Mouse (Mus musculus): ENCODE results near the gene Coq3.
A peak's percentile ranks its signal among the peaks of the same experiment; 100 is the strongest.

Gene Coq3

DNA sequence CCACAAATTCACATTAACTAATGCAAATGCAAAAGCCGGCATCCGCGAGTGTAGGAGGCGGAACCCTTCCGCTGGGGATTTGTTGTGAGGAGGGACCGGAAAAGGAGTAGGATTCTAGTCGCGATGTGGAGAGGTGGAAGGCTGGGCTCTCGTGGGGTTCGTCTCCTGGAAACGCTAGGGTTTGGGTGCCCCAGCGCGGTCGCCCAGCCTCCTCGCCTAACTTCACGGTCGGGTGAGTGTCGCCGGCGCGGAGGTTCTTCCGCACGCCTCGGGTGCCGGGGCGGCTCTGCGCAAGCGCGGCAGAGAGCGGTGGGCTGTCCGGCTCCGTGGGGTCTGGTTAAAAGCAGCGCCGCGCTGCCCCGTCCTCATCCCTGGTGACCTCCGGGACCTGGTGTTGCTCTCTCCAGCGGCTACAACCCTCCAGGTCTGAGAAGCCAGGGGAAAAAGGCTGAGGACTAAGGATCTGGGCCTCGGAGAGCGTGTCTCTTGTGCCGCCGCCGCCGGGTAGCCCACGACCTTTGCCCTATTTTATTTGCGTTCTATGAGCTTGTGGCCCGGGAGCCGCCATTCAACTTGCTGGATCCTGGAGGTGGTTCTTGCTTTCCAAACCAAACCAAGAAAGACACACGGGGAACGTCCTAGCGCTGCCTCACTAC, at the start of gene Coq3:
Gene Coq3 (plus strand): TSS at position 109 of the 656 bp plus-strand sequence.
- Histone ChIP-seq H3K36me3 (ENCODE audit: insufficient read depth, low read length) (peaks cover 15% of the 10 kb centered on the region), H3K4me1 (replicated peaks; ENCODE audit: low read depth, low read length) (peaks cover 13% of the 10 kb centered on the region), H3K9me3 (ENCODE audit: low read length) (no peaks in the 10 kb centered on the region), H3K27me3 (ENCODE audit: insufficient read depth, low read length) (no peaks in the 10 kb centered on the region), H3K4me3 (replicated peaks; ENCODE audit: low read length) (peak within 1 kb of the TSS; percentile 87)
- TF ChIP-seq POU5F1 (IDR thresholded peaks at IDR 0.05; ENCODE audit: borderline replicate concordance, low read length) (no peak), CTCF (conservative IDR thresholded peaks at IDR 0.05; ENCODE audit: low read length) (no peak), NANOG (IDR thresholded peaks at IDR 0.05; ENCODE audit: borderline replicate concordance, low read length) (no peak)

DNA sequence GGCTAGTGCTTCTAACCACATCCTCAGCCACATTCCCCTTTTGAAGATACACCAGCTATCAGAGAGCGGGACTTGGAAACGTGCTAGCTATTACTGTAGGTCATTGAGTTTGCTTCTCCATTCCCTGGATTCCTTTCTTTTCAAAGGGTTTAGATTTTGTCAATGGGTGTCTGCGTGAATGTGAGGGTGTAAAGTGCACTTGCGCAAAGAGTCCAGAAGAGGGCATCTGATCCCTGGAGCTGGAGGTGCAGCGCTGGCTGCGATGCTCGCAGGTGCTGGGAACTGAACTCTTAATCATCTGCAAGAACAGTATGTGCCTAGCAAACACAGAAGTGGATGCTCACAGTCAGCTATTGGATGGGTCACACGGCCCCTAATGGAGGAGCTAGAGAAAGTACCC, 46.6 kb upstream of the Coq3 start:
- H3K4me1 ChIP-seq (replicated peaks; ENCODE audit: low read depth, low read length), result no peaks in the 10 kb centered on the region; the same call in 1 of the 2 replicates
- H3K36me3 ChIP-seq (ENCODE audit: insufficient read depth, low read length), result peaks cover 30% of the 10 kb centered on the region
- no peaks in the 10 kb centered on the region for H3K9me3 ChIP-seq (ENCODE audit: low read length)
- H3K27me3 ChIP-seq (ENCODE audit: insufficient read depth, low read length), result no peaks in the 10 kb centered on the region
- no peak for TF ChIP-seq NANOG (IDR thresholded peaks at IDR 0.05; ENCODE audit: borderline replicate concordance, low read length)
- TF ChIP-seq CTCF (conservative IDR thresholded peaks at IDR 0.05; ENCODE audit: low read length), result peak; percentile 63
- no peak for TF ChIP-seq POU5F1 (IDR thresholded peaks at IDR 0.05; ENCODE audit: borderline replicate concordance, low read length)
- no peak overlapping the region for H3K4me3 ChIP-seq (replicated peaks; ENCODE audit: low read length)

DNA sequence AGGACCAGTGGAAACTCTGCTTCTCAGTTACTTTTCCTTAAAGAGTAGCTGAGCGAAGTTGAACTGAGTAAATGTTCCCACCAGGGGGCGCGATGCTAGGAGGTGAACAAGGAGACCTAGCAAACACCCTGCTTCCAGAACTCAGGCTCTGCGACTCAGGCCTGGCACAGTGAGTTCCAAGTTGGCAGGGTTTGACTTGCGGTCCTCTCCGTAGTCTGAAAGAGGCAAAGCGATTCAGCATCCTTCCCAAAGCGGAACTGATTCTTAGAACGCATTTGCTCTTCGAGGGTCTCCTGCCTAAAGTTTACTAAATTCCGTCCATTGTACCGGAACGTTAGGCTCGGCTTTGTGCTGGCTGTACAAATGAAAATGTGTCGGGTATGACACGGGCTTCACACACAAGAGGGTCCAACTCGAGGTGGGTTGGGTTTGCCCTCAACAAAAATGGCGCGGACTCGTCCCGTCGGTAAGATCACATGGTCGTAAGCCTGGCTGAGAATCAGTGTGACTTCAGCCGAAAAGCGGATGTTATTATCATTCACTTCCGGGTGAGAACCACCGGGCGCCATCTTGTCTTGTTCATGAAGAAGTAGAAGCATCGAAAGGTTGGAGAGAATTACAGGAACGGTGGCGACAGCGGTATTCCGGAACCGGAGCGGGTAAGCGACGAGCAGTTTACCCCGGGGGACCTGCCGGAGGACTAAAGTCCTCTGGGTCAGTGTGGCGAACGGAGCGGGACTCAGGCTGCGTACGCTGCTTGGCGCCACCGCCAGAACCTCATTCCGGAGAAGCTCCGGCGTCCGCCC, 31.8 kb upstream of the Coq3 start, which contains the start of gene Pnisr:
Gene Pnisr (plus strand): TSS at position 103 of the 806 bp plus-strand sequence.
- TF ChIP-seq CTCF (conservative IDR thresholded peaks at IDR 0.05; ENCODE audit: low read length) (peak; percentile 77), POU5F1 (IDR thresholded peaks at IDR 0.05; ENCODE audit: borderline replicate concordance, low read length) (no peak)
- H3K36me3 ChIP-seq (ENCODE audit: insufficient read depth, low read length), result 0 out of 2 replicates have a peak, but pooled peaks cover 6% of the 10 kb centered on the region
- H3K9me3 ChIP-seq (ENCODE audit: low read length), result no peaks in the 10 kb centered on the region
- peaks cover 45% of the 10 kb centered on the region for H3K4me1 ChIP-seq (replicated peaks; ENCODE audit: low read depth, low read length)
- H3K4me3 ChIP-seq (replicated peaks; ENCODE audit: low read length), result peak within 1 kb of the TSS; percentile 100
- H3K27me3 ChIP-seq (ENCODE audit: insufficient read depth, low read length), result no peaks in the 10 kb centered on the region

- Histone ChIP-seq H3K4me1 (replicated peaks; ENCODE audit: low read depth, low read length) (peaks cover 51% of the 10 kb centered on the region), H3K36me3 (ENCODE audit: insufficient read depth, low read length) (peaks cover 10% of the 10 kb centered on the region), H3K4me3 (replicated peaks; ENCODE audit: low read length) (peak overlapping the region; percentile 100), H3K27me3 (ENCODE audit: insufficient read depth, low read length) (no peaks in the 10 kb centered on the region), H3K9me3 (ENCODE audit: low read length) (no peaks in the 10 kb centered on the region)
- no peak for TF ChIP-seq CTCF (conservative IDR thresholded peaks at IDR 0.05; ENCODE audit: low read length)
- no peak for TF ChIP-seq POU5F1 (IDR thresholded peaks at IDR 0.05; ENCODE audit: borderline replicate concordance, low read length)
- no peak for TF ChIP-seq NANOG (IDR thresholded peaks at IDR 0.05; ENCODE audit: borderline replicate concordance, low read length)
Observed at GRCm38 (mm10) chr4:21848287-21848630, 31.2 kb upstream of the Coq3 start.

GRCm38 (mm10) chr4:21857481-21857880, 22.0 kb upstream of the Coq3 start:
- H3K36me3 ChIP-seq (ENCODE audit: insufficient read depth, low read length), result peaks cover 88% of the 10 kb centered on the region
- no peak overlapping the region for H3K4me3 ChIP-seq (replicated peaks; ENCODE audit: low read length)
- H3K9me3 ChIP-seq (ENCODE audit: low read length), result no peaks in the 10 kb centered on the region
- TF ChIP-seq POU5F1 (IDR thresholded peaks at IDR 0.05; ENCODE audit: borderline replicate concordance, low read length), result no peak
- no peak for TF ChIP-seq NANOG (IDR thresholded peaks at IDR 0.05; ENCODE audit: borderline replicate concordance, low read length)
- no peak for TF ChIP-seq CTCF (conservative IDR thresholded peaks at IDR 0.05; ENCODE audit: low read length)
- peaks cover 10% of the 10 kb centered on the region for H3K4me1 ChIP-seq (replicated peaks; ENCODE audit: low read depth, low read length)
- H3K27me3 ChIP-seq (ENCODE audit: insufficient read depth, low read length), result no peaks in the 10 kb centered on the region

GRCm38 (mm10) chr4:21865226-21865625, 14.2 kb upstream of the Coq3 start:
- H3K27me3 ChIP-seq (ENCODE audit: insufficient read depth, low read length), result no peaks in the 10 kb centered on the region
- TF ChIP-seq POU5F1 (IDR thresholded peaks at IDR 0.05; ENCODE audit: borderline replicate concordance, low read length), result no peak
- H3K36me3 ChIP-seq (ENCODE audit: insufficient read depth, low read length), result peaks cover 92% of the 10 kb centered on the region
- H3K9me3 ChIP-seq (ENCODE audit: low read length), result no peaks in the 10 kb centered on the region
- no peak overlapping the region for H3K4me3 ChIP-seq (replicated peaks; ENCODE audit: low read length)
- 0 out of 2 replicates have a peak, but pooled peaks cover 3% of the 10 kb centered on the region for H3K4me1 ChIP-seq (replicated peaks; ENCODE audit: low read depth, low read length)

GRCm38 (mm10) chr4:21878776-21879175, 697 bp upstream of the Coq3 start:
- Histone ChIP-seq H3K4me1 (replicated peaks; ENCODE audit: low read depth, low read length) (peaks cover 16% of the 10 kb centered on the region), H3K4me3 (replicated peaks; ENCODE audit: low read length) (no peak overlapping the region; the same call in 1 of the 2 replicates), H3K9me3 (ENCODE audit: low read length) (no peaks in the 10 kb centered on the region), H3K36me3 (ENCODE audit: insufficient read depth, low read length) (peaks cover 24% of the 10 kb centered on the region), H3K27me3 (ENCODE audit: insufficient read depth, low read length) (no peaks in the 10 kb centered on the region)
- no peak for TF ChIP-seq CTCF (conservative IDR thresholded peaks at IDR 0.05; ENCODE audit: low read length)
- TF ChIP-seq NANOG (IDR thresholded peaks at IDR 0.05; ENCODE audit: borderline replicate concordance, low read length), result no peak
- no peak for TF ChIP-seq POU5F1 (IDR thresholded peaks at IDR 0.05; ENCODE audit: borderline replicate concordance, low read length)

DNA sequence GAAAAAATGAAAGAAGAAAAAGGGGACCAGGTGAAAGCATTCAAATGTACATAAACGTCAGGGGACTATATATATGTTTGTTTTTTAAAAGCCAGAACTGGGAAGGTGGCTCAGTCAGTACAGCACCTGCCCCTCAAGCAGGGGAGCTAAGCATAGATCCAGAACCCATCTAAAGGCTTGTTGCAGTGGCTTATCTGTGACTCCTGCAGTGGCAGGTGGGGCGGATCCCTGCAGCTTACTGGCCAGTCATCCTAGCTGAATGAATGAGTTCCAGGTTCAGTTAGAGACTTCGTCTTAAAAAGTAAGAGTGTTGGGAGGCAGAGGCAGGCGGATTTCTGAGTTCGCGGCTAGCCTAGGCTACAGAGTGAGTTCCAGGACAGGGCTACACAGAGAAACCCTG, 3.3 kb downstream of the Coq3 start:
- Histone ChIP-seq H3K36me3 (ENCODE audit: insufficient read depth, low read length) (peaks cover 3% of the 10 kb centered on the region; the same call in 1 of the 2 replicates), H3K4me1 (replicated peaks; ENCODE audit: low read depth, low read length) (peaks cover 13% of the 10 kb centered on the region), H3K27me3 (ENCODE audit: insufficient read depth, low read length) (no peaks in the 10 kb centered on the region), H3K4me3 (replicated peaks; ENCODE audit: low read length) (no peak overlapping the region), H3K9me3 (ENCODE audit: low read length) (no peaks in the 10 kb centered on the region)
- TF ChIP-seq CTCF (conservative IDR thresholded peaks at IDR 0.05; ENCODE audit: low read length) (no peak), POU5F1 (IDR thresholded peaks at IDR 0.05; ENCODE audit: borderline replicate concordance, low read length) (no peak), NANOG (IDR thresholded peaks at IDR 0.05; ENCODE audit: borderline replicate concordance, low read length) (no peak)

All from E14TG2a.4 (cell line).